Mouse (Mus musculus) spleen, adult 2 months (tissue): ENCODE results near the gene Pank3. TPM values are rescaled to one million over a fixed set of nuclear protein-coding genes. Genes with fewer than 3 reads are reported as not detected.

Source experiments
- DNase-seq, 2 experiments: peaks; one replicate each; pipeline versions ENCODE4 v3.0.0 to v3.0.0-alpha.2; 2012 to 2021; ENCODE audit warnings: low spot score in 2 of 2, low read depth in 1 of 2
- H3K27ac ChIP-seq: fragments of 200-500 bp; 2 replicates; pipeline ENCODE4 v1.5.1; 2012; ENCODE audit warnings: low read length, inconsistent platforms; ENCODE audit not compliant: insufficient read depth
- H3K27me3 ChIP-seq: fragments of 200-500 bp; 2 replicates; pipeline ENCODE4 v1.6.1; 2012; ENCODE audit warnings: mild to moderate bottlenecking, moderate library complexity, low read length, inconsistent platforms; ENCODE audit not compliant: control insufficient read depth, insufficient read depth
- H3K36me3 ChIP-seq: fragments of 200-500 bp; 2 replicates; pipeline ENCODE4 v1.6.1; 2012; ENCODE audit warnings: mild to moderate bottlenecking, low read length, inconsistent platforms; ENCODE audit not compliant: control insufficient read depth, insufficient read depth
- H3K4me1 ChIP-seq: fragments of 200-500 bp; 2 replicates; pipeline ENCODE4 v1.6.1; 2011; ENCODE audit warnings: inconsistent platforms; ENCODE audit not compliant: control insufficient read depth, insufficient read depth, insufficient read length
- H3K4me3 ChIP-seq: fragments of 200-500 bp; 2 replicates; pipeline ENCODE4 v1.5.1; 2011; ENCODE audit warnings: mild to moderate bottlenecking, inconsistent platforms; ENCODE audit not compliant: insufficient read depth, insufficient read length; ENCODE audit errors: extremely low read depth
- CTCF ChIP-seq: fragments of 200-500 bp; IDR thresholded peaks from 2 replicates; pipeline ENCODE4 v1.5.1; 2011; ENCODE audit warnings: mild to moderate bottlenecking, inconsistent platforms; ENCODE audit not compliant: insufficient read depth, insufficient read length, insufficient replicate concordance; ENCODE audit errors: extremely low read depth
- POLR2A ChIP-seq: fragments of 200-500 bp; IDR thresholded peaks from 2 replicates; pipeline ENCODE4 v1.6.1; 2011; ENCODE audit warnings: low read depth, low read length, inconsistent platforms
- WGBS: fragments of 180-500 bp; shearing (Covaris S2); methylation state at CpG from one replicate; pipeline ENCODE4 v1.1.7; 2018; 5-methylcytosine and 5-hydroxymethylcytosine counted together
- polyA plus RNA-seq: library from polyadenylated mRNA; depleted of rRNA; stranded (reverse); fragments of >200 nt; gene quantifications from 2 replicates; pipeline ENCODE4 v1.2.3, GENCODE M21; 2012

The Pank3 gene
- polyA plus RNA-seq, 1 experiment: 2.5 TPM

DNA sequence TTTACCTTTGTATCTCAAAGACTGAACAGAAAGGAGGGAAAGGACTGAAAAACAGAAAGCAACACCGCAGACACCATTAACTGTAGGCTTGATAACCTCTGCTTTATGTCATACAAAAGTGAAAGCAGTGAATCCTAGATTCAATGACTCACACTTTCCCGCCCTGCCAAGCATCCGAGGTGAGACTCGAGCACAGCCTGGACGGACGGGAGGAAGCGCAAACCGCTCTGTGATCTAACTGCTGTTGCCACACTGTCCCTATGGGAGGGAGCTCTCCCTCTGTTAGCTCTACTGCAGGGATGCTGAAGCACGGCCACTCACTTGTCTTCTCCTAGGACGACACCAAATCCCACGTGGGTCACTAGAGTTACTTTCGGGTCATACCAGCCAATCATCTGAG lies 47.0 kb downstream of the Pank3 start:
- no peaks in the 10 kb centered on the region for H3K4me1 ChIP-seq
- no peak overlapping the region for H3K27ac ChIP-seq
- WGBS: 94% methylated on average over 12 of the region's 12 CpGs
- no peak overlapping the region for H3K4me3 ChIP-seq
- TF ChIP-seq CTCF (no peak), POLR2A (no peak)
- DNase-seq: no peak
- no peaks in the 10 kb centered on the region for H3K27me3 ChIP-seq
- peaks cover 55% of the 10 kb centered on the region for H3K36me3 ChIP-seq

DNA sequence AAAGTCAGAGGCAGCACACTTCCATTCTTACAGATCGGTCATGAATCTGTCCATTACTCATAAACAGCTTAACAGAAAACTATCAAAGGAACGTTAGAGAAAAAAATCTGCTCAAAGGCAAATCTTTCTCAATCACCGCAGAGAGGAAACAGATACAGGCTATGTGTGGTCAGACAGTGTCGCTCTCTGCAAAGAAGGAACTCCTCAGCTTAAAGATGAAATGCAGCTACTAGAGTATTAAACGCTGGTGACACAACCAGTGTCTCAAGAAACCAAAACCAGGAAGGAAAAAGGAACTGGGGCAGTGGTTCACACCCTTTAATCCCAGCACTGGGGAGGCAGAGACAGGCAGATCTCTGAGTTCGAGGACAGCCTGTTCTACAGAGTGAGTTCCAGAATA lies 58.4 kb downstream of the Pank3 start:
- DNase-seq: no peak
- Histone ChIP-seq H3K4me1 (no peaks in the 10 kb centered on the region), H3K36me3 (peaks cover 44% of the 10 kb centered on the region), H3K27me3 (no peaks in the 10 kb centered on the region), H3K4me3 (no peak overlapping the region), H3K27ac (no peak overlapping the region)
- TF ChIP-seq POLR2A: no peak
- no peak for TF ChIP-seq CTCF
- WGBS: 83% methylated on average over 6 of the region's 6 CpGs

DNA sequence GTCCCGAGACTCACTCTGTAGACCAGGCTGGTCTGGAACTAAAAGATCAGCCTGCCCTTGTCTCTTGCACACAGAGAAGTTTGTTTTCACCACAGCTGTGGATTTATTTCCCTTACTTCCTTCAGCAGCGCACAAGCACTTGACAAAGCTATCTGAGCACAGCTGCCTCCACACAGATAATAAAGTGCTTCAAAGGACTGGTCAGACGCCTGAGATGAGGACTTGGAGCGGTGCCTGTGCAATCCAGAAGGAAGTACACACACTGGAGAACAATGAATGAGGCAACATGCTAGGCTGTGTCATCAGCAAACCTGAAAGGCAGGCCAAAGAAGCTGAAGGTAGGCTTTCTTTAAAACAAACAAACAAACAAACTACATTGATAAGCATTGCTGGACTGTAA lies 62.9 kb downstream of the Pank3 start:
- TF ChIP-seq CTCF (no peak), POLR2A (no peak)
- 85% methylated on average over 4 of the region's 4 CpGs for WGBS
- Histone ChIP-seq H3K4me1 (no peaks in the 10 kb centered on the region; the same call in 1 of the 2 replicates), H3K27me3 (no peaks in the 10 kb centered on the region), H3K4me3 (no peak overlapping the region), H3K27ac (no peak overlapping the region), H3K36me3 (peaks cover 18% of the 10 kb centered on the region)
- no peak for DNase-seq

DNA sequence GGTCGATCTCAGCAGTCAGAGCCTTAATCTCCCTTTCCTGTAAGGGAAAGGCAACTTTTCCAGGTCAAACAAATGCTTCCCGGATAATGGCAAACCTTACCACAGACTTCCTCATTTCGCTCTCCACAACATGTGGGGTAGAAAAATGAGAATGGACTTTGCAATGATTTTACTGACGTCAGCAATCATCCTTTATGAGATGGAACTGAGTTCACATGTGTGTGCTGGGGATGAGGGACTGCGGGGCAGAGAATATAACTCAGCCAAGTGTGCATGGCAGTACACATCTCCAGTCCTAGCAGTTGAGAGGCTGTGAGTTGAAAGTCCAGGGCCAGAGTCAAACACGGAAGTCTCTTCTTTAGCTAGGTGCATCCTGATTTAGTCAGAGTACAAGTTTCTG lies 64.0 kb downstream of the Pank3 start:
- no peak overlapping the region for H3K27ac ChIP-seq
- 50% methylated on average over 6 of the region's 6 CpGs for WGBS
- TF ChIP-seq CTCF (no peak), POLR2A (no peak)
- peaks cover 15% of the 10 kb centered on the region for H3K36me3 ChIP-seq
- no peak overlapping the region for H3K4me3 ChIP-seq
- no peaks in the 10 kb centered on the region; the same call in 1 of the 2 replicates for H3K4me1 ChIP-seq
- DNase-seq: no peak
- H3K27me3 ChIP-seq: no peaks in the 10 kb centered on the region

DNA sequence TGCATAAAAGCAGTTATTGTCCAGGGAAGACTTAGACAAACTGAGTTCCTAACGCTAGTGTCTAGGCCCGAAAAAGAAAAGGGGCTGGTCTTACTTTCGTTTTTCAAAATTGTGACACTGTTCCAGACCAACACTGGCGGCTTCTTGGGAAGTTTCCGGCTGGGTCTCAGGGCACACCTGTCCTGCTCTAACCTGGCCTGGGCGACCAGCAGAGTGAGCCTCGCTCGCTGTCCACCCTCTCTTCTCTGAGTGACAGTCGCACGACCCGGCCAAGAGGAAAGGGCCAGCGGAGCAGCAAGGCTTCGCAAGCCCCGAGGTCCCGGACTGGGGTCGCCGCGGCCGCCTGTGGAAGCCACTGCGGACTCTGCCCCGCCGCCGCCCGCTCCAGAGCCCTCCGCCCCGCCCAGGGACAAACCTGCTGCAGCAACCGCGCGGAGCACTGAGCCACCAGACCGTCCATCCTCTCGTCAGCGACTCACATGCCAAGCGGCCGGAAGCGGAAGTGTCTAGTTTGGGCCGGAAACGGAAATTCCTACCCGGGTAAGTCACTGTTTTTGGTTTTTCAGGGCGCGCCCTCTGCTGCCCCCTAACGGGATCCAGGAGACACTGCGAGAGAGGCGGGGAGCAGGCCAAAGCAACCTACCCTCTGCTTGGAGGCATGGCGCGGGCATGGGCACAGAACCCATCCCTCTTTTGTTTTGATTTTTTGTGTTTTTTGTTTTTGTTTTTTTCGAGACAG lies 64.9 kb downstream of the Pank3 start, which contains the start of gene Rars:
Gene Rars (minus strand): TSS at position 485 of the 739 bp plus-strand sequence.
- no peaks in the 10 kb centered on the region; the same call in 1 of the 2 replicates for H3K4me1 ChIP-seq
- peak; percentile 91 to 94 for DNase-seq
- TF ChIP-seq POLR2A (peak; percentile 53; the same call in 1 of the 2 replicates), CTCF (peak; percentile 82)
- peaks cover 9% of the 10 kb centered on the region for H3K36me3 ChIP-seq
- H3K27me3 ChIP-seq: no peaks in the 10 kb centered on the region
- peak within 1 kb of the TSS; percentile 31 for H3K27ac ChIP-seq
- peak within 1 kb of the TSS; percentile 91 for H3K4me3 ChIP-seq
- under 1% methylated on average over 46 of the region's 46 CpGs for WGBS

DNA sequence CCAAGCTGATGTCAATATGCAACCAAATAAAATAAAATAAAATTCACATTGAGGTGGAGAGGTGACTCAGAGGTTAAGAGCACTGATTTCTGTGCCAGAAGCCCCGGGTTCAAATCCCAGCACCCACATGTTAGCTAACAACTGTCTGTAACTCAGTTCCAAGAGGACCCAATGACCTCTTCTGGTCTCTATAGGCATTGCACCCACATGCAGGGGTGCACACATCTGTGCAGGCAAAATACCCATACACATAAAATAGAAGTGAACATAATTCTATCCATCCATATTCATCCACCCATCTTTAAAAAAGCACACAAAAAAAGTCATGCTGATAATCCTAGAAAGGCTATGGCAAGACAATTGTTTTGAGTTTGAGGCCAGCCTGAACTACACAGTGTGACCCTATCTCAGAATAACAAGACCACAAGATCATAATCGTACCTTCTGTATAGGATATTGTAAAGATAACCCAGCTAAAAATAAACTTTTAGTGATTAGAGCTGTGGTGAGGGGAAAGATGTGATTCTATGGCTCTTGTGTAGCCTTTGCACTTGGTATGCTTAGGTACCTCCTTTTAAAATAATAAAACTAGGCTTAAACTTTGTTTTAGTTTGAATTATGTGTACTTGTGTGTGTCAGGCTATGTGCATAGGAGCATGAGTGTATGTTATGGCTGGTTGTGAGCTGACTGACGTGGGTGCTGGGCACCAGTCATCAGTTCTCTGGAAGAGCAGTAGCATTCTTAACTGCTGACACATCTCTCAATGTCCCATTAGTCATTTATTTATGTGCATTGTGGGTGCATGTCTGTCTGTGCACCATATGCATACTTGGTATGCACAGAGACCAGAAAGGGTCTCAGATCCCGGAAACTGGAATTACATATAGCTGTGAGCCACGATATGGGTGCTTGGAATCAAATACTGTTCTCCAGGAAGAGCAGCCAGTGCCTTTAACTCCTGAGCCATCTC lies 68.2 kb downstream of the Pank3 start:
- H3K36me3 ChIP-seq: no peaks in the 10 kb centered on the region
- TF ChIP-seq CTCF: no peak
- TF ChIP-seq POLR2A: no peak
- 70% methylated on average over 5 of the region's 5 CpGs for WGBS
- no peak overlapping the region for H3K4me3 ChIP-seq
- DNase-seq: no peak
- no peaks in the 10 kb centered on the region for H3K27me3 ChIP-seq
- H3K4me1 ChIP-seq: peaks cover 4% of the 10 kb centered on the region; the same call in 1 of the 2 replicates
- no peak overlapping the region for H3K27ac ChIP-seq
